Mouse (Mus musculus): ENCODE measurements at regions not wholly inside any gene's neighbourhood (a gene's known extent, or its start where the extent isn't known, plus 50 kb on each side); places are given as distances from the start of the nearest gene placed in this dataset.
A peak's percentile ranks its signal among the peaks of the same experiment; 100 is the strongest.

DNA sequence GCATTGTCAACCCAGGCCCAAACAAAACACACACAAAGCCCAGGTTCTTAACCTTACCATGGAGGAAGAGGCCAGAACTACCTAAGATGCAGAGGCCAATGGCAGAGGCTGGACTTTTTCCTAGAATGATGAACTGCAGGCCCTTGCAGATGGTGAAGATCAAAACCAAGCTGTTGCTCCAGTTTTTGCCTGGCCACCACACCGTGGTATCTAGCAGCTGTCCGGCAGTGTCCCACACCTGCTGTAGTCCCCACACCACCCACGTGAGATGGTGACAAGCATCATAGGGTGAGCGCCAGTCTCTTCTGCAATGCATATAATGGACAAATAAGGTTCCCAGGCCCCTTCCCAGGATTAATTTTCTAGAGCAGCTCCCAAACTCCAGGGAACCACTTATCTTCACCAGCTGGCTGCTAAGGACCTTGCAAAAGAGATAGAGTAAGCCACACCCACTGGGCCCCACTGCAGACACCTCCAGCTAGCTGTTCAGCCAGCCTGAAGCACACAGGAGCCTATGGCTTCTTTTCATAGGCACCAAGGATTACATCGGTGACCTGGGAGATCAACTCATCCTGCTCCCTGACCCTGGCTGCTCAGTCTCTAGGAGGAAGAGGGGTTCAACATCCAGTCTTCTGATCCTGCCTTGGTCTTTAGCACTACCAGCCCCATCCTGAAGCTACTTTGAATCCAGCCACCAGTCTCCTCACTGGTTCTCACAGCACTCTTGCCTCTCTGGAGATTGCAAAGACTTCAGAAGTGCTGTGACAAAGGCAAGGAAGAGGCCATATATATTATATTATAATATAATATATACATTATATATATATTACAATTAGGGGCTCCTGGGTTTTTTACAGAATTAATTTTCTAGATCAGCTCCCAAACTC is 55.6 kb upstream of the Lrpap1 start:
- H3K36me3 ChIP-seq, result no peaks in the 10 kb centered on the region
- WGBS, result 85% methylated on average over 5 of the region's 5 CpGs
- H3K4me2 ChIP-seq, result no peak overlapping the region
- no peaks in the 10 kb centered on the region for H3K9me3 ChIP-seq
- peaks cover 30% of the 10 kb centered on the region for H3K4me1 ChIP-seq
- H3K27me3 ChIP-seq, result no peaks in the 10 kb centered on the region
- no peak overlapping the region for H3K9ac ChIP-seq
- ATAC-seq (ENCODE audit: insufficient number of reproducible peaks, low FRiP score, low TSS enrichment, low read depth), result no peak
- H3K4me3 ChIP-seq, result no peak overlapping the region
- no peak overlapping the region for H3K27ac ChIP-seq

DNA sequence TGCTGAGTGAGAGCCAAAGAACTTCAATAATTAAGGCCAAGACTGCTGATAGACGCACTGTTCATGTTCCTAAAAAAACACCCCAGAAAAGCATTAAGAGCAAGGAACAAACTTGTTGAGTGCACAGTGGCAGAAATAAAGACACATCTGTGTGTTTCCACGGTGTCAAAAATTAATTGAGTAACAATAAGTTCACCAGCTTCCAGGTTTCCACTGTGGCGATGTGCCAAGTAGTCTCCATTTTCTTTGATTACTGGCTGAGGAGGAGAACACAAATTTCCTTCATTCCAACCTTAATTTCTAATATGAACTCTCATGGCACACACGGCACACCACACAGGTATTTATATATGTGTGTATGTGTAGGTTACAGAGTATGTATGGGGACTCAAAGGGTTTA is 54.3 kb upstream of the Lrpap1 start:
- H3K27me3 ChIP-seq, result no peaks in the 10 kb centered on the region
- no peaks in the 10 kb centered on the region for H3K9me3 ChIP-seq
- no peak overlapping the region for H3K27ac ChIP-seq
- H3K9ac ChIP-seq, result no peak overlapping the region
- H3K4me2 ChIP-seq, result no peak overlapping the region
- H3K36me3 ChIP-seq, result no peaks in the 10 kb centered on the region
- peaks cover 36% of the 10 kb centered on the region for H3K4me1 ChIP-seq
- no peak for ATAC-seq (ENCODE audit: insufficient number of reproducible peaks, low FRiP score, low TSS enrichment, low read depth)
- no peak overlapping the region for H3K4me3 ChIP-seq
- WGBS, result 58% methylated on average over 4 of the region's 4 CpGs

DNA sequence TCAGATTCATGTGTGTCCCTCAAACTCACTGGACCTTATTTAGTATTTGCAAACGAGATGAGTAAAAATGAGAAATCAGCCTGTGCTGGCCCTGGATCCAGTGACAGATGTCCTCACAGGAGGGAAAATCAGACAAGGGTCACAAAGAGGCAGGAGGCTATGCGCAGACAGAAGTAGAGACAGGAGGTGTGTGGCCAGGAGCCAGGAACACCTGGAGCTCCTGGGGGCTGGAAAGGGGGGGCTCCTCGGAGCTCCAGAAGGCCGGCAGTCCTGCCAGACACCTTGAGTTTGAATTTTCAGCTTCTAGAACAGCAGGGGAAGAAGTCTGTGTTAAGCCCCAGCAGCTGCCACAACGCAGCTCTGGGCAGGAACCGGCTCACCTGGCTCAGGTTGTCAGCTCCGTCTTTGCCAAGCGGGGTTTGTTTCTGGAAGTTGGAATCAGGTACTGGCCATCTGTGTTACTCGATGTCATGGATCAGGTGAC is 53.7 kb upstream of the Lrpap1 start:
- ATAC-seq (ENCODE audit: insufficient number of reproducible peaks, low FRiP score, low TSS enrichment, low read depth), result no peak
- Histone ChIP-seq H3K9ac (no peak overlapping the region), H3K36me3 (no peaks in the 10 kb centered on the region), H3K9me3 (no peaks in the 10 kb centered on the region), H3K27ac (peak overlapping the region; percentile 22; the same call in 1 of the 2 replicates), H3K4me2 (no peak overlapping the region), H3K27me3 (no peaks in the 10 kb centered on the region), H3K4me1 (peaks cover 36% of the 10 kb centered on the region), H3K4me3 (no peak overlapping the region)
- 27% methylated on average over 9 of the region's 9 CpGs for WGBS

DNA sequence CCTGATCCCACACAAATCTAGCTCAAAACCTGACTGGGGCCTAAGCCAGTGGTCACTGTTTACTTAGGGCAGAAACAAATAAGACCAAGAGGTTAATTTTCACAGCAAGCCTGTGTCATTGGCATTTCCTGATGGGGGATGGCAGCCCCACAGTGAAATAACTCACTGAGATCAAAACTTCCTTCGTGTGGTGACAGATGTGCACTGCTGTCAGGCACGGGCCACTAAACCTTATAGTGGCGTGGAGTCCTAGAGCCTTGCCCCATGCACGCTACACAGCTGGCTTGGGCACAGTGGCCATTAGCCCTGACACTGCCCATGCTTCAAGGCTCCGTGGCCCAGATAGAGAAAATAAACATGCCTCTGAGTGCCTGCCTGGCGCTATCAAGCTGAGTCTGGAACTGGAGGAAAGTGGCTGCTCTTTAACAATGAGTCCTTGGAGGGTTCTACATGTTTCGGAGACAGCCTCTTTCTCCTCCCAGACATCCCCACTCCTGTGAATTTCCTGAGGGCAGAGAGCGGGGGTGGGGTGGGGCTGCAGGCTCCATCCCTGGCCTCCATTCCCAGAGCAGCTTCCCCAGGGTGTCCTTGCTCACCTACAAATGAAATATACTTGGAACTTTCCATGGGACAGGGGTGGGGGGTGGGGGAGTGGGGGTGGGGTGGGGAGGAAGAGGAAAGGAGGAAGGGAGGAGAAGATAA is 52.9 kb upstream of the Lrpap1 start:
- Histone ChIP-seq H3K9me3 (no peaks in the 10 kb centered on the region), H3K9ac (no peak overlapping the region), H3K4me2 (no peak overlapping the region), H3K4me3 (no peak overlapping the region), H3K4me1 (peaks cover 36% of the 10 kb centered on the region), H3K36me3 (no peaks in the 10 kb centered on the region), H3K27ac (no peak overlapping the region), H3K27me3 (no peaks in the 10 kb centered on the region)
- 32% methylated on average over 8 of the region's 8 CpGs for WGBS
- no peak for ATAC-seq (ENCODE audit: insufficient number of reproducible peaks, low FRiP score, low TSS enrichment, low read depth)

DNA sequence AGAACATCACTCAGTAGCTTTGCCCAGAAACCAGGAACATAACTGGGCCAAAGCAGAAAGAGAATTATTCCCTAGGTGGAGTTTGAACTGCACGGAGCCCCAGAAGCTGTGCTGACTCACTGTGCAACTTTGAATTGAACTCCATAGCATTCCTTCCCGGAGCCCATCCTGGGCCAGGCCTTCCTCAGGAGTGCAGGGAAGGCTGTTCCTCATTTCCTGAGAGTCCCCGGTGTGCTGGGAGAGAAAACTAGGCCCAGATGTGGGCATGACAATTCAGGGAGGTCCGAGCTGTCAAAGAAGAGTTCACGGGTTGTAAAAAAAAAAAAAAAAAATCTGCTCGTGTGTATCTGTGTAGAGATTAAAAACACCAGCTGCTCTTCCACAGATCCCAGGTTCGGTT is 50.8 kb upstream of the Lrpap1 start:
- Histone ChIP-seq H3K9ac (no peak overlapping the region), H3K9me3 (0 out of 2 replicates have a peak, but pooled peaks cover under 1% of the 10 kb centered on the region), H3K4me1 (peaks cover 36% of the 10 kb centered on the region), H3K4me2 (no peak overlapping the region), H3K36me3 (no peaks in the 10 kb centered on the region), H3K4me3 (no peak overlapping the region), H3K27me3 (no peaks in the 10 kb centered on the region), H3K27ac (no peak overlapping the region)
- ATAC-seq (ENCODE audit: insufficient number of reproducible peaks, low FRiP score, low TSS enrichment, low read depth), result no peak
- WGBS, result 26% methylated on average over 7 of the region's 7 CpGs

DNA sequence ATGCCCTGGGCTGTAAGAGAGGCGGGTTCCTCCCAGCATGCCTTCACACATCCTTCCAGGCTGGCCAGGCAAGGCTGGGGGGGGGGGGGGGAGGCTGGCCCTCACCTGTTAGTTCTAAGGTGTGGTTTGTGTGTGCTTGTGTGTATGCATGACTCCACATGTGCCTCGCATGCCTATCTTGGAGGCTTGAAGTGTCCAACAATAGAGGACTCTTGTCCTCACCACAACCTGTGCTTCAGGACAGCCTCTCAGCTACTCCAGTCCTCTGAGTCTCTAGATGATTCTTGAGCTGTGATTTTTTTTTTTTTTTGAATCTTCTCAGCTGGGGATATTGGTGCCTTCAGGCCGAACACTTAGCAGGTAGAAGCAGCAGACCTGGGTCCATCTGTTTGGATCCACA is 50.2 kb upstream of the Lrpap1 start:
- H3K4me3 ChIP-seq, result no peak overlapping the region
- no peaks in the 10 kb centered on the region for H3K27me3 ChIP-seq
- H3K9ac ChIP-seq, result no peak overlapping the region
- H3K27ac ChIP-seq, result no peak overlapping the region
- no peaks in the 10 kb centered on the region for H3K36me3 ChIP-seq
- H3K4me1 ChIP-seq, result peaks cover 36% of the 10 kb centered on the region
- 70% methylated on average over 3 of the region's 3 CpGs for WGBS
- no peak overlapping the region for H3K4me2 ChIP-seq
- ATAC-seq (ENCODE audit: insufficient number of reproducible peaks, low FRiP score, low TSS enrichment, low read depth), result no peak
- H3K9me3 ChIP-seq, result 0 out of 2 replicates have a peak, but pooled peaks cover 6% of the 10 kb centered on the region

Measured in limb, embryonic 15.5 days (tissue).